Mouse (Mus musculus) left cerebral cortex, adult 2 months (tissue): Measurements from ENCODE around the gene Chadl. TPM values are rescaled to one million over a fixed set of nuclear protein-coding genes. Genes with fewer than 3 reads are reported as not detected.
A peak's percentile ranks its signal among the peaks of the same experiment; 100 is the strongest.
"Not testable (repeated sequence)": the region's sequence is repeated elsewhere in the genome, so short reads cannot be mapped to it uniquely, and the experiment has no call there.

Source experiments
- DNase-seq, 2 experiments: peaks; one replicate each; pipeline ENCODE4 v3.0.0; 2021 to 2022; ENCODE audit warnings: low spot score in 2 of 2, mixed read lengths in 1 of 2; ENCODE audit errors: extremely low spot score in 1 of 2
- H3K27ac ChIP-seq: fragments of 200-600 bp; 2 replicates; pipeline ENCODE4 v1.8.1; 2022
- H3K4me3 ChIP-seq: fragments of 200-600 bp; 2 replicates; pipeline ENCODE4 v1.8.1; 2022
- CTCF ChIP-seq: fragments of 200-600 bp; IDR thresholded peaks from 2 replicates; pipeline ENCODE4 v1.8.1; 2022; ENCODE audit warnings: antibody characterized with exemption, mild to moderate bottlenecking, moderate library complexity
- intact Hi-C: fragments of 180-260 bp; cut with DNase I; formaldehyde crosslinking; loops from one replicate; pipeline ENCODE4 v1.15.1; 2025
- total RNA-seq, 2 experiments: library from RNA; stranded (reverse); gene quantifications; 2 replicates each; pipeline ENCODE4 v1.2.3; 2021

Chadl gene
- total RNA-seq, 2 experiments from 2014 or later = 12.2 to 13.8 TPM

DNA sequence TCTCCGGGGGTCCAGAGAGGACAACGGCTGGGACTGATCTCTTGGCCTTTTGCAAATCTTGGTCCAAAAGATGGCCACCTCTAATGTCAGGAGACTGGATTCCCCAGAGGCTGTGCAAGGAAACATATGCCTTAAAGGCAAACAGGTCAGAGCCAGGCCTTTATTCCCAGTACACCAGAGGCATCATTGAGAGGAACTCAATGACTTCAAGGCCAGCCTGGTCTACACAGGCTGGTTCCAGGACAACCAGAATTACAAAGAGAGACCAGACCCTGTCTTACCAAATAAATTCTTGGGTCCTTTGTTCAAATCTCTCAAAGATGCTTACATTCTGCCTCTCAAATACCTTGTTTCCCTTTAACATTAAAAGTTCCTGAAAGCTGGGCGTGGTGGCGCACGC is 25.3 kb upstream of the Chadl start:
- no peak overlapping the region for H3K4me3 ChIP-seq
- DNase-seq = no peak
- intact Hi-C loops = no loop called here
- no peak for TF ChIP-seq CTCF
- H3K27ac ChIP-seq = no peak overlapping the region

DNA sequence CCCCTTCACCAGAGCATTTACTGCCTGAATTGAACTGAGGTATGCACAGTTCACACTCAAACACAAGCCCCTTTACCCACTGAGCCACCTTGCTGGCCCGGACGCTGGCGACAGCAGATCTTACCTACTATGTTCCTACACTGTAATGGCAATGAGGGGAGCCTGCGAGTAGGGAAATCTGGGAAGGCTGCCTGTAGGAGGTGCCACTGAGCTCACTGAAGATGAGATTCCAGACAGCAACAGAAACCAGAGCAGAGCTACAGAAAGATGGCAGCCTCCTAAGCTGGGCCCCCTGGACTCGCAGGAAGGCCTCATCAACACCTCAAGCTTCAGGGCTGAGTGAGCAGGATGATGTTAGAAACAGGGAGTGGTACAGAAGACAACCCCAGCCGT is 22.0 kb upstream of the Chadl start:
- peak; percentile 23 for TF ChIP-seq CTCF
- intact Hi-C loops = no loop called here
- Histone ChIP-seq H3K4me3 (no peak overlapping the region), H3K27ac (peak overlapping the region; percentile 64)
- no peak for DNase-seq

DNA sequence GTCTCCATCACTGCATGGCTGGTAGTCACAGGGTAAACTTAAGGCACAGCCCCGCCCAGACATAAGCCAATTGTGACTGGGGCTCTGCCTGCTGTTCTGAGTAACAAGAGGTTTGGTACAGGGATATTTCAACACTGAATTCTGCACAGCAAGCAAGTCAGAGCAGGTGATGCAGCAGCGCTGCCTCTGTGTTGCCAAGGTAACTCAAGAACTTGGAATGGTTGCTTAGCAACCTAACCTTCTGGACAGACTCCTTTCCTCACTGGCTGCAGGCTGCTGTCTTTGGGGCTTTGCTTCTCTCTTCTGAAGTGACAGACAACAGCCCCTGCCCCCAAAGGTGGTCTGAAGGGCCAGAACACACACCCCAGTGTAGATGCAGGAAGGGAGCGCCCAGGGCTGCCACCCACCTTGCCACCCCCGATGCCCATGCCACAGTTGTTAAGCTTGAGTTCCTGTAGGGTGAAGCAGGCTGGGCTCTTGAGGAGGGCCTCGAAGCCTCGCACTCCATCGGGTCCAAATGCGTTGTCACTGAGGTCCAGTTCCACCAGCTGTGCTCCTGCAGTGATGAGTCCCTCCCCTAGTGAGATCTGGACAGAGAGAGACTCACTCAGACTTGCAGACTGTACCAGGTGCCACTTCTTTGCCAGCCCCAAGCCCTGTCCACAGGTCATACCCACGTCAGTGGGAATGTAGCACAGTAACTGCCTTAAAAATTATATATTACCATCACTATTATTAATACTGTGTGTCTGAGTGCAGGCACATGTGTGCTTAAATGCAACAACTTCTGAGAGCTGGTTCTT is 21.4 kb upstream of the Chadl start:
- TF ChIP-seq CTCF = no peak
- Histone ChIP-seq H3K4me3 (no peak overlapping the region), H3K27ac (peak overlapping the region; percentile 64)
- intact Hi-C loops = no loop called here
- peak; percentile 37 to 47 for DNase-seq

DNA sequence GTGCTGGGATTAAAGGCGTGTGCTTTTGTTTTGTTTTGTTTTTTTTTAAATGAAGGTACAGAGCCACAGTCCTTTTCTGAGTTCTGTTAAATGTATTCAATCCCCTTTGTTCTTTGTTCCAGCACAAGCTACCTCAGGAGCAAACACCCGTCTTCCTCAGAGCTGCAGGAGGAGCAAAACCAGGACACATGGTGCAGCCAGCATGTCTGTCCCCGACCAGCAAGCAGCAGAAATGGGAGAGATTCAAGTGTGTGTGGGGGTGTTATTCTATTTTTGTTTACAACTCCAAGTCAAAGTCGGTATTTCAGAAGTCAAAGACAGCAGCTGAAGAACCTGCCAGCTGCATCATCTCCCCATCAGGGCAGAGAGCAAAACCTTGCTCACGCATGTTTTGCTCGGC is 16.7 kb upstream of the Chadl start:
- H3K4me3 ChIP-seq = no peak overlapping the region
- intact Hi-C loops = no loop called here
- DNase-seq = no peak
- no peak overlapping the region; the same call in 1 of the 2 replicates for H3K27ac ChIP-seq
- TF ChIP-seq CTCF = no peak

DNA sequence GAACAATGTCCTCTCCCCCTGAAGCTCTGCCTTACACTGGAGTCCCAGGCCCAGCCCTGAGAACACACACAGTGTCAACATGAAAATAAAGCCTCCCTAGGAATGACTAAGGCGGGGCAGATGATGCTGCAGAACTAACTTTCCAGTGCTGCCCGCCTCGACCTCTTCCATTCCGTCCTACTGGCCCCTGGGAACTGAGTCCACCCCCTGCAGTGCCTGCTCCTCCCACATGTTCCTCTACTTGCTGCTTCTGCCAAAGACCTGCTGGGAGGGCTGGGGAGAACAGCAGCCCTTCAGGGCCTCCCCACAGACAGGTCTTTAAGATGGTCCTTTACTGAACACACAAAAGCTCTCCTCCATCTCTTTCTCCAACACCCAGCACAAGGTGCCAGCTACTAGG is 13.7 kb upstream of the Chadl start:
- no peak overlapping the region for H3K4me3 ChIP-seq
- no peak for DNase-seq
- TF ChIP-seq CTCF = no peak
- no peak overlapping the region; the same call in 1 of the 2 replicates for H3K27ac ChIP-seq
- intact Hi-C loops = no loop called here

GRCm38 (mm10) chr15:81709686-81710085 is 12.6 kb upstream of the Chadl start:
- intact Hi-C loops = no loop called here
- TF ChIP-seq CTCF = no peak
- no peak for DNase-seq
- Histone ChIP-seq H3K27ac (no peak overlapping the region), H3K4me3 (no peak overlapping the region)

DNA sequence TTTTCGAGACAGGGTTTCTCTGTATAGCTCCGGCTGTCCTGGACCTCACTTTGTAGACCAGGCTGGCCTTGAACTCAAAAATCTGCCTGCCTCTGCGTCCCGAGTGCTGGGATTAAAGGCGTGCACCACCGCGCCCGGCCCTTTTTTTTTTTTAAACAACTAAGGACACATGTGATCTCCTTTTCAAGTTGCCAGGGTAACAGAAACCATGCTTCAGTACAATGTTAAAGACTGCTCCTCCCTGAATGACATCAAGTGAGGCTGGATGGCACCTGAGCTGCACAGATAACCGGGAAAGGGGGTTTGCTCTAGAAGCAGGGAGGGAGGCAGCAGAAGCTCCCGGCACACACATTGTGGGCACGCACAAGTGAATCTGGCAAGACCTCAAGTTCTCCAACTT is 11.9 kb upstream of the Chadl start:
- no peak for DNase-seq
- Histone ChIP-seq H3K4me3 (no peak overlapping the region), H3K27ac (no peak overlapping the region)
- intact Hi-C loops = no loop called here
- no peak for TF ChIP-seq CTCF

DNA sequence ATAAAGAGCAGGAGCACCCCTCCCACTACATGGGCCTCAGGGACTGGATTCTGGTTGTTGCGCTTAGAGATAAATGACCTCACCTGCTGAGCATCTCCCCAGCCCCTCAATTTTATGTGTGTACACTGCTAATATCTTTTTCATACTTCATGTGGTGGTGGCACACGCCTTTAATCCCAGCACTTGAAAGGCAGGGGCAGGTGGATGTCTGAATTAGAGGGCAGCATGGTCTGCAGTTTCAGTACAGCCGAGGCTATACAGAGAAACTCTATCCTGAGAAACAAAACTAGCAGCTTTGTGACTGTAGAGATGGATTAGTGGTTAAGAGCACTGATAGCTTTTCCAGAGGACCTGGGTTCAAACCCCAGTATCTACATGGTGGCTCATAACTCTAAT is 6.0 kb upstream of the Chadl start:
- intact Hi-C loops = no loop called here
- H3K4me3 ChIP-seq = no peak overlapping the region
- H3K27ac ChIP-seq = no peak overlapping the region
- no peak for TF ChIP-seq CTCF
- no peak for DNase-seq

DNA sequence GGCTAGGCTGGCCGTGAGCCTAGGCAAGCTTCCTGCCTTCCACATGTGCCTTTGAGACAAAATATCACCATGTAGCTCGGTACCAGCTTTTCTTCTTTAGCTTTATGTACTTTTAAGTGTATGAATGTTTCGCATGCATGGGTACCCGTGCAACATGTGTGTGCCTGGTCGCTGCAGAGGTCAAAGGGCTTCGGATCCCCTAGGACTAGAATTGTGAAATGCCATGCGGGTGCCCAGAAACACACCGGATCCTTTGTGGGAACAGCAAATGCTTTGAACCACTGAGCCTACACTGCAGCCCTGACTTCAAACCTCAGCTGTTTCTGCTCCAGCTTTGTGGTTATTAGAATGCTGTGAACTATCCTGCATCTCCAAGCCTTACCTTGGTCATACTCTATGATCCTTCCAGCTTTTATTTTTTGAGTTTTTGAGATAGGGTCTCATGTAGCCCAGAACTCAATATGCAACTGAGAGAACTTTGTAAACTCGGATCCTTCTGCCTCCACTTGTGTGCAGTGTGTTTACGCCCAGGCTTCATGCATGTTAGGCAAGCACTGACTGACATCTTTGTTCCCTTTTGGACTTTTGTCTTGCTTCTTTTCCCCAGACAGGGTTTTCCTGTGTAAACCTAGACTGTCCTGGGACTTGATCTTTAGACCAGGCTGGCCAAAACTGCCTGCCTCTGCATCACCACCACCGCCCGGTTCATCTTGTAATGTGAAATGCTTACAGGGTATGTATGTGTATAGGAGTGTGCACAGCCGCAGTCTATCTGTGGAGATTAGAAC is 5.4 kb upstream of the Chadl start:
- Histone ChIP-seq H3K27ac (no peak overlapping the region), H3K4me3 (no peak overlapping the region)
- intact Hi-C loops = no loop called here
- no peak for DNase-seq
- TF ChIP-seq CTCF = no peak

DNA sequence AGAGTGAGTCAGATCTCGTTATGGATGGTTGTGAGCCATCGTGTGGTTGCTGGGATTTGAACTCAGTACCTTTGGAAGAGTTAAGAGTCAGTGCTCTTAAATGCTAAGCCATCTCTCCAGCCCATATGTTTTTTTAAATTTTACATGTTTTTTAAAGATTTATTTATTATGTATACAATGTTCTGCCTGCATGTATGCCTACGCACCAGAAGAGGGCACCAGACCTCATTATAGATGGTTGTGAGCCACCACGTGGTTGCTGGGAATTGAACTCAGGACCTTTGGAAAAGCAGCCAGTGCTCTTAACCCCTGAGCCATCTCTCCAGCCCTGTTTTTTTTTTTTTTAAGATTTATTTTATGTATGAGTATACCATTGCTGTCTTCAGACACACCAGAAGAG is 4.3 kb upstream of the Chadl start:
- H3K4me3 ChIP-seq, intact Hi-C loops: not testable (repeated sequence)
- TF ChIP-seq CTCF = peak; percentile 24

GRCm38 (mm10) chr15:81700601-81701000 is 3.5 kb upstream of the Chadl start:
- intact Hi-C loops = no loop called here
- no peak for DNase-seq
- TF ChIP-seq CTCF = no peak
- no peak overlapping the region for H3K27ac ChIP-seq
- H3K4me3 ChIP-seq = no peak overlapping the region

More for the DNA sequence above, 4.3 kb upstream of the Chadl start:
- not testable (repeated sequence) for DNase-seq, H3K27ac ChIP-seq

DNA sequence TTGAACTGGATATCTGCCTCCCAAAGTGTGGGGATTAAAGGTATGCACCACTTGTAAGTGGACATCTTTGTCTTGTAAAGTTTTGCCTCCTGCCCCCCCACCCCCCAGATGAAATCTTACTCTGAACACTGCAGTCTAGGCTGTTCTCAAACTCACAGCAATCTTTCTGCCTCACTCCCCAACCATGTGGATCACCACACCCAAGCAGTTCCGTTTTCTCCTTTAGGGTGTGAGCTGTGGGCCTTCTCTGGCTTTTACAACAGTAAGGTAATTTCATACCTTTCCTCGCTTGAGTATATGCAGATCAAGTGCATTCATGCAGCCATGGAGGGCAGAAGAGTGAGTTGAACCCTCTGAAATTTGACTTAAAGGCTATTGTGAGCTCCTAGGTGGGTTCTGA is 3.1 kb upstream of the Chadl start:
- intact Hi-C loops = no loop called here
- DNase-seq = no peak
- Histone ChIP-seq H3K27ac (no peak overlapping the region), H3K4me3 (no peak overlapping the region)
- no peak for TF ChIP-seq CTCF
